Mouse (Mus musculus): ENCODE data around the gene Prdm9.

- no peak for TF ChIP-seq POLR2A (IDR thresholded peaks at IDR 0.05; ENCODE audit: borderline replicate concordance, insufficient read depth, low read length)
- TF ChIP-seq CTCF (IDR thresholded peaks at IDR 0.05; ENCODE audit: borderline replicate concordance, insufficient read depth, low read depth, low read length): no peak
Observed at GRCm38 (mm10) chr17:15535943-15536342, 28.2 kb downstream of the Prdm9 start.

Data from cerebellum, adult 2 months (tissue).